Mouse (Mus musculus) MEL (cell line): ENCODE measurements at regions not wholly inside any gene's neighbourhood (a gene's known extent, or its start where the extent isn't known, plus 50 kb on each side); places are given as distances from the start of the nearest gene placed in this dataset.

Source experiments
- DNase-seq: peaks from one replicate; pipeline ENCODE4 v3.0.0; 2011; ENCODE audit warnings: low read depth, low spot score
- H3K27ac ChIP-seq: 2 replicates; pipeline ENCODE4 v1.5.1; 2012; ENCODE audit warnings: low read depth, mild to moderate bottlenecking, control low read depth, low read length, moderate library complexity; ENCODE audit not compliant: control insufficient read depth
- H3K27me3 ChIP-seq, 2 experiments: fragments of 150-350 bp in 1 of 2; sonication (generic) in 1 of 2; 2 replicates each; pipeline ENCODE4 v1.6.1; 2012; ENCODE audit warnings: low read length in 2 of 2, mild to moderate bottlenecking in 2 of 2, improper control_type of control experiment in 1 of 2, moderate library complexity in 1 of 2; ENCODE audit not compliant: insufficient read depth in 2 of 2, control insufficient read depth in 1 of 2
- H3K36me3 ChIP-seq, 2 experiments: 2 replicates each; pipeline ENCODE4 v1.6.1; 2012 to 2014; ENCODE audit warnings: low read length in 2 of 2, improper control_type of control experiment in 1 of 2, inconsistent platforms in 1 of 2, mild to moderate bottlenecking in 1 of 2; ENCODE audit not compliant: insufficient read depth in 2 of 2, control insufficient read depth in 1 of 2
- H3K4me1 ChIP-seq, 2 experiments: fragments of 150-350 bp in 1 of 2; sonication (generic) in 1 of 2; 2 replicates each; pipeline ENCODE4 v1.6.1; 2012; ENCODE audit warnings: low read length in 2 of 2, improper control_type of control experiment in 1 of 2, mild to moderate bottlenecking in 1 of 2; ENCODE audit not compliant: insufficient read depth in 2 of 2, control insufficient read depth in 1 of 2
- H3K4me3 ChIP-seq, 2 experiments: fragments of 150-350 bp in 1 of 2; sonication (generic) in 1 of 2; 2 replicates each; pipeline ENCODE4 v1.5.1; 2012; ENCODE audit warnings: low read depth in 2 of 2, low read length in 2 of 2, mild to moderate bottlenecking in 2 of 2, moderate library complexity in 2 of 2, control low read depth in 1 of 2, improper control_type of control experiment in 1 of 2; ENCODE audit not compliant: control insufficient read depth in 1 of 2, insufficient read depth in 1 of 2
- H3K79me2 ChIP-seq: 2 replicates; pipeline ENCODE4 v1.6.1; 2012; ENCODE audit warnings: mild to moderate bottlenecking, low read length, moderate library complexity; ENCODE audit not compliant: control insufficient read depth, poor library complexity, insufficient read depth
- H3K9ac ChIP-seq: 2 replicates; pipeline ENCODE4 v1.6.1; 2012; ENCODE audit warnings: low read depth, mild to moderate bottlenecking, control low read depth, low read length, moderate library complexity; ENCODE audit not compliant: control insufficient read depth, poor library complexity, severe bottlenecking
- H3K9me3 ChIP-seq: fragments of 150-350 bp; sonication (generic); replicated peaks from 2 replicates; pipeline ENCODE4 v1.6.1; 2012; ENCODE audit warnings: mild to moderate bottlenecking, low read length, improper control_type of control experiment, moderate library complexity; ENCODE audit not compliant: insufficient read depth
- BHLHE40 ChIP-seq: IDR thresholded peaks from 2 replicates; pipeline ENCODE4 v1.6.1; 2012; ENCODE audit warnings: low read depth, mild to moderate bottlenecking, inconsistent platforms, low read length, improper control_type of control experiment, borderline replicate concordance
- CHD1 ChIP-seq: IDR thresholded peaks from 2 replicates; pipeline ENCODE4 v1.6.1; 2012; ENCODE audit warnings: low read depth, mild to moderate bottlenecking, inconsistent platforms, low read length, improper control_type of control experiment
- CHD2 ChIP-seq: IDR thresholded peaks from 2 replicates; pipeline ENCODE4 v1.6.1; 2011; ENCODE audit warnings: low read length, improper control_type of control experiment
- CTCF ChIP-seq, 3 experiments: IDR thresholded peaks in 2 of 3; conservative IDR thresholded peaks in 1 of 3; 2 replicates each; pipeline ENCODE4 v1.5.1; 2011 to 2012; ENCODE audit warnings: low read length in 3 of 3, low read depth in 2 of 3, mild to moderate bottlenecking in 2 of 3, improper control_type of control experiment in 1 of 3, inconsistent platforms in 1 of 3, mixed read lengths in 1 of 3, moderate library complexity in 1 of 3; ENCODE audit not compliant: control insufficient read depth in 1 of 3, insufficient read depth in 1 of 3, poor library complexity in 1 of 3, severe bottlenecking in 1 of 3
- E2F4 ChIP-seq: IDR thresholded peaks from 2 replicates; pipeline ENCODE4 v1.6.1; 2011; ENCODE audit warnings: low read depth, low read length, improper control_type of control experiment, borderline replicate concordance
- ELF1 ChIP-seq: IDR thresholded peaks from 2 replicates; pipeline ENCODE4 v1.6.1; 2014; ENCODE audit warnings: low read depth, mild to moderate bottlenecking, inconsistent platforms, low read length, improper control_type of control experiment, moderate library complexity
- EP300 ChIP-seq, 2 experiments: IDR thresholded peaks; 2 replicates each; pipeline ENCODE4 v1.6.1; 2011; ENCODE audit warnings: improper control_type of control experiment in 2 of 2, low read length in 2 of 2, low read depth in 1 of 2, mild to moderate bottlenecking in 1 of 2
- GABPA ChIP-seq: IDR thresholded peaks from 2 replicates; pipeline ENCODE4 v1.6.1; 2012; ENCODE audit warnings: low read depth, mild to moderate bottlenecking, inconsistent platforms, low read length, improper control_type of control experiment, moderate library complexity
- HCFC1 ChIP-seq: IDR thresholded peaks from 2 replicates; pipeline ENCODE4 v1.6.1; 2012; ENCODE audit warnings: low read depth, mild to moderate bottlenecking, inconsistent platforms, low read length, improper control_type of control experiment, moderate library complexity
- JUND ChIP-seq: IDR thresholded peaks from 2 replicates; pipeline ENCODE4 v1.6.1; 2011; ENCODE audit warnings: low read depth, mild to moderate bottlenecking, improper control_type of control experiment, low read length
- MAFK ChIP-seq: IDR thresholded peaks from 2 replicates; pipeline ENCODE4 v1.6.1; 2011; ENCODE audit warnings: low read depth, mild to moderate bottlenecking, low read length, improper control_type of control experiment, borderline replicate concordance
- MAX ChIP-seq: IDR thresholded peaks from 2 replicates; pipeline ENCODE4 v1.6.1; 2011; ENCODE audit warnings: low read length, improper control_type of control experiment
- MAZ ChIP-seq: IDR thresholded peaks from 2 replicates; pipeline ENCODE4 v1.6.1; 2012; ENCODE audit warnings: low read depth, mild to moderate bottlenecking, inconsistent platforms, low read length, improper control_type of control experiment
- MEF2A ChIP-seq: IDR thresholded peaks from 2 replicates; pipeline ENCODE4 v1.6.1; 2014; ENCODE audit warnings: low read depth, mild to moderate bottlenecking, inconsistent platforms, low read length, improper control_type of control experiment; ENCODE audit not compliant: poor library complexity, insufficient replicate concordance, severe bottlenecking; ENCODE audit errors: extremely low read depth
- MXI1 ChIP-seq: IDR thresholded peaks from 2 replicates; pipeline ENCODE4 v1.6.1; 2011; ENCODE audit warnings: mild to moderate bottlenecking, low read depth, low read length, improper control_type of control experiment
- POLR2A ChIP-seq, 2 experiments: IDR thresholded peaks; 2 replicates each; pipeline ENCODE4 v1.6.1; 2011 to 2012; ENCODE audit warnings: low read length in 2 of 2, mild to moderate bottlenecking in 2 of 2, control low read depth in 1 of 2, improper control_type of control experiment in 1 of 2, low read depth in 1 of 2, moderate library complexity in 1 of 2; ENCODE audit not compliant: control insufficient read depth in 1 of 2, insufficient read depth in 1 of 2, poor library complexity in 1 of 2
- POLR2AphosphoS2 ChIP-seq: IDR thresholded peaks from 2 replicates; pipeline ENCODE4 v1.6.1; 2011; ENCODE audit warnings: low read length, improper control_type of control experiment
- POLR2AphosphoS5 ChIP-seq: IDR thresholded peaks from 2 replicates; pipeline ENCODE4 v1.6.1; 2012; ENCODE audit warnings: low read depth, borderline replicate concordance, mild to moderate bottlenecking, inconsistent platforms, low read length, moderate library complexity, mixed read lengths
- RAD21 ChIP-seq: IDR thresholded peaks from 2 replicates; pipeline ENCODE4 v1.6.1; 2011; ENCODE audit warnings: mild to moderate bottlenecking, low read depth, low read length, improper control_type of control experiment
- RCOR1 ChIP-seq: IDR thresholded peaks from 2 replicates; pipeline ENCODE4 v1.6.1; 2012; ENCODE audit warnings: low read depth, mild to moderate bottlenecking, inconsistent platforms, low read length, improper control_type of control experiment
- SIN3A ChIP-seq: IDR thresholded peaks from 2 replicates; pipeline ENCODE4 v1.6.1; 2012; ENCODE audit warnings: low read length, improper control_type of control experiment, inconsistent platforms
- SMC3 ChIP-seq: IDR thresholded peaks from 2 replicates; pipeline ENCODE4 v1.6.1; 2011; ENCODE audit warnings: low read depth, low read length, improper control_type of control experiment
- TAL1 ChIP-seq: IDR thresholded peaks from 2 replicates; pipeline ENCODE4 v1.6.1; 2012; ENCODE audit warnings: mild to moderate bottlenecking, inconsistent platforms, low read length, moderate library complexity, mixed read lengths
- TBP ChIP-seq: IDR thresholded peaks from 2 replicates; pipeline ENCODE4 v1.8.0; 2011; ENCODE audit warnings: low read depth, low read length, improper control_type of control experiment
- UBTF ChIP-seq: IDR thresholded peaks from 2 replicates; pipeline ENCODE4 v1.6.1; 2012; ENCODE audit warnings: low read depth, mild to moderate bottlenecking, inconsistent platforms, low read length, improper control_type of control experiment, moderate library complexity, borderline replicate concordance; ENCODE audit not compliant: insufficient read depth
- USF2 ChIP-seq, 2 experiments: IDR thresholded peaks; 2 replicates each; pipeline ENCODE4 v1.6.1; 2011 to 2012; ENCODE audit warnings: improper control_type of control experiment in 2 of 2, low read length in 2 of 2, borderline replicate concordance in 1 of 2, inconsistent platforms in 1 of 2, low read depth in 1 of 2, mild to moderate bottlenecking in 1 of 2; ENCODE audit not compliant: insufficient read depth in 1 of 2
- ZC3H11A ChIP-seq: IDR thresholded peaks from 2 replicates; pipeline ENCODE4 v1.6.1; 2012; ENCODE audit warnings: low read depth, mild to moderate bottlenecking, inconsistent platforms, low read length, improper control_type of control experiment
- ZMIZ1 ChIP-seq: IDR thresholded peaks from 2 replicates; pipeline ENCODE4 v1.6.1; 2012; ENCODE audit warnings: low read depth, mild to moderate bottlenecking, inconsistent platforms, low read length, improper control_type of control experiment, moderate library complexity
- ZNF384 ChIP-seq: IDR thresholded peaks from 2 replicates; pipeline ENCODE4 v1.6.1; 2012; ENCODE audit warnings: low read depth, mild to moderate bottlenecking, inconsistent platforms, low read length, improper control_type of control experiment

GRCm38 (mm10) chr12:93160252-93160651 lies 1311.3 kb upstream of the Sel1l start:
- H3K4me3 ChIP-seq = no peak overlapping the region
- no peak overlapping the region for H3K27ac ChIP-seq
- H3K9ac ChIP-seq = no peak overlapping the region
- H3K79me2 ChIP-seq = no peaks in the 10 kb centered on the region
- no peaks in the 10 kb centered on the region for H3K9me3 ChIP-seq
- no peak for TF ChIP-seq RCOR1
- no peak for TF ChIP-seq RAD21
- TF ChIP-seq ELF1 = no peak
- TF ChIP-seq ZC3H11A = no peak
- TF ChIP-seq TAL1 = no peak
- no peak for TF ChIP-seq USF2 (IDR thresholded peaks at IDR 0.05; ENCODE audit: borderline replicate concordance in 1 of 2, insufficient read depth in 1 of 2, low read depth in 1 of 2, low read length in 2 of 2)
- no peak for TF ChIP-seq UBTF
- no peak for TF ChIP-seq MAFK
- TF ChIP-seq CHD2 = no peak
- no peak for TF ChIP-seq CTCF (IDR thresholded peaks at IDR 0.05 in 2 of 3, conservative IDR thresholded peaks at IDR 0.05 in 1 of 3; ENCODE audit: control insufficient read depth in 1 of 3, insufficient read depth in 1 of 3, low read depth in 2 of 3, low read length in 3 of 3, poor library complexity in 1 of 3, severe bottlenecking in 1 of 3)
- TF ChIP-seq MXI1 = no peak
- no peak for TF ChIP-seq CHD1
- TF ChIP-seq GABPA = no peak
- no peak for TF ChIP-seq EP300 (IDR thresholded peaks at IDR 0.05; ENCODE audit: low read depth in 1 of 2, low read length in 2 of 2)
- TF ChIP-seq E2F4 = no peak
- no peak for TF ChIP-seq SIN3A
- no peak for TF ChIP-seq MAZ
- TF ChIP-seq JUND = no peak
- no peak for TF ChIP-seq ZNF384
- TF ChIP-seq POLR2A (IDR thresholded peaks at IDR 0.05; ENCODE audit: control insufficient read depth in 1 of 2, insufficient read depth in 1 of 2, low read depth in 1 of 2, low read length in 2 of 2, poor library complexity in 1 of 2) = no peak
- no peak for DNase-seq
- H3K27me3 ChIP-seq = no peaks in the 10 kb centered on the region
- no peaks in the 10 kb centered on the region for H3K36me3 ChIP-seq
- H3K4me1 ChIP-seq = no peaks in the 10 kb centered on the region

GRCm38 (mm10) chr12:93152618-93153245 lies 1303.8 kb upstream of the Sel1l start:
- no peak overlapping the region for H3K27ac ChIP-seq
- H3K4me1 ChIP-seq = no peaks in the 10 kb centered on the region
- peak; percentile 43 for TF ChIP-seq RAD21
- TF ChIP-seq USF2 (IDR thresholded peaks at IDR 0.05; ENCODE audit: borderline replicate concordance in 1 of 2, insufficient read depth in 1 of 2, low read depth in 1 of 2, low read length in 2 of 2) = no peak
- no peak for TF ChIP-seq CHD1
- TF ChIP-seq MAX = no peak
- no peak for TF ChIP-seq EP300 (IDR thresholded peaks at IDR 0.05; ENCODE audit: low read depth in 1 of 2, low read length in 2 of 2)
- TF ChIP-seq ZC3H11A = peak; percentile 33; the same call in 1 of the 2 replicates
- no peak for TF ChIP-seq ZMIZ1
- no peak for TF ChIP-seq BHLHE40
- no peak for TF ChIP-seq MEF2A
- TF ChIP-seq SMC3 = peak; percentile 52
- no peak for TF ChIP-seq ZNF384
- no peak for TF ChIP-seq TBP
- no peak for TF ChIP-seq POLR2AphosphoS5
- TF ChIP-seq CTCF (IDR thresholded peaks at IDR 0.05 in 2 of 3, conservative IDR thresholded peaks at IDR 0.05 in 1 of 3; ENCODE audit: control insufficient read depth in 1 of 3, insufficient read depth in 1 of 3, low read depth in 2 of 3, low read length in 3 of 3, poor library complexity in 1 of 3, severe bottlenecking in 1 of 3) = peak; percentile 47 to 59 (median 57)
- no peak for TF ChIP-seq POLR2AphosphoS2
- no peak for TF ChIP-seq HCFC1
- H3K27me3 ChIP-seq = no peaks in the 10 kb centered on the region
- no peaks in the 10 kb centered on the region for H3K36me3 ChIP-seq
- peak; percentile 32 for DNase-seq
- no peak overlapping the region for H3K9ac ChIP-seq
- H3K9me3 ChIP-seq = no peaks in the 10 kb centered on the region
- no peaks in the 10 kb centered on the region for H3K79me2 ChIP-seq
- no peak overlapping the region for H3K4me3 ChIP-seq
